Mouse (Mus musculus): Measurements from ENCODE around the gene Wfdc2. TPM values are rescaled to one million over a fixed set of nuclear protein-coding genes. Genes with fewer than 3 reads are reported as not detected.
"Not testable (repeated sequence)": the region's sequence is repeated elsewhere in the genome, so short reads cannot be mapped to it uniquely, and the experiment has no call there.

The Wfdc2 gene
- total RNA-seq, 2 experiments from 2014 or later = not detected

GRCm38 (mm10) chr2:164604411-164604810 is 42.2 kb downstream of the Wfdc2 start:
- Histone ChIP-seq H3K27ac (no peak overlapping the region), H3K4me3 (no peak overlapping the region)
- DNase-seq (ENCODE audit: low spot score in 2 of 2) = no peak
- no peak for TF ChIP-seq CTCF (conservative IDR thresholded peaks at IDR 0.05)

GRCm38 (mm10) chr2:164608781-164609180 is 46.6 kb downstream of the Wfdc2 start:
- TF ChIP-seq CTCF (conservative IDR thresholded peaks at IDR 0.05) = no peak
- Histone ChIP-seq H3K27ac (no peak overlapping the region), H3K4me3 (no peak overlapping the region)
- no peak for DNase-seq (ENCODE audit: low spot score in 2 of 2)

- H3K27ac ChIP-seq; H3K4me3 ChIP-seq; DNase-seq (ENCODE audit: low spot score in 2 of 2): not testable (repeated sequence)
These were observed 51.3 kb downstream of the Wfdc2 start, which contains the start of the genes Wfdc6b and Wfdc8 for GRCm38 (mm10) chr2:164613471-164613870. Wfdc6b (plus strand) TSS chr2:164613522. Wfdc8 (minus strand) TSS chr2:164613626.

GRCm38 (mm10) chr2:164615386-164615785 is 53.2 kb downstream of the Wfdc2 start:
- no peak overlapping the region for H3K4me3 ChIP-seq
- TF ChIP-seq CTCF (conservative IDR thresholded peaks at IDR 0.05) = no peak
- no peak for DNase-seq (ENCODE audit: low spot score in 2 of 2)

More at GRCm38 (mm10) chr2:164615386-164615785, 53.2 kb downstream of the Wfdc2 start:
- H3K27ac ChIP-seq = no peak overlapping the region

Other genes with a start within 250 kb of the Wfdc2 start
- not detected for gene Svs6, start 245.7 kb upstream of the Wfdc2 start, total RNA-seq (2021)
- gene Svs5, start 229.7 kb upstream of the Wfdc2 start, total RNA-seq (2021) = not detected
- gene Slpi, start 173.3 kb upstream of the Wfdc2 start, total RNA-seq (2021) = 1 to 10 TPM in 1 of 2 experiments, not detected in 1; 1.8 TPM
- under 1 TPM; 0.07 to 0.46 TPM for gene Rbpjl, start 159.3 kb upstream of the Wfdc2 start, total RNA-seq (2021)
- 10 to 100 TPM; 10.3 to 11.2 TPM for gene Matn4, start 157.3 kb upstream of the Wfdc2 start, total RNA-seq (2021)
- gene Sdc4, start 118.5 kb upstream of the Wfdc2 start, total RNA-seq (2021) = 100 to 1,000 TPM; 122 to 137 TPM
- 10 to 100 TPM; 40.8 to 41.0 TPM for gene Sys1, start 105.4 kb upstream of the Wfdc2 start, total RNA-seq (2021)
- gene Gm20458, start 101.4 kb upstream of the Wfdc2 start, total RNA-seq (2021) = 1 to 10 TPM; 6.2 to 6.9 TPM
- not detected for gene Trp53tg5, start 88.7 kb upstream of the Wfdc2 start, total RNA-seq (2021)
- gene Dbndd2, start 76.3 kb upstream of the Wfdc2 start, total RNA-seq (2021) = 100 to 1,000 TPM; 111 to 112 TPM
- gene Pigt, start 64.9 kb upstream of the Wfdc2 start, total RNA-seq (2021) = 10 to 100 TPM; 79.3 to 84.1 TPM
- gene Spint3, start 11.0 kb downstream of the Wfdc2 start, total RNA-seq (2021) = not detected
- gene Wfdc6a, start 23.0 kb downstream of the Wfdc2 start, total RNA-seq (2021) = not detected
- gene Eppin, start 31.2 kb downstream of the Wfdc2 start, total RNA-seq (2021) = not detected
- gene Wfdc6b, start 51.1 kb downstream of the Wfdc2 start, total RNA-seq (2021) = not detected
- not detected for gene Wfdc8, start 51.2 kb downstream of the Wfdc2 start, total RNA-seq (2021)
- gene Wfdc16, start 76.4 kb downstream of the Wfdc2 start, total RNA-seq (2021) = not detected
- not detected for gene Wfdc10, start 93.6 kb downstream of the Wfdc2 start, total RNA-seq (2021)
- not detected for gene Wfdc9, start 94.2 kb downstream of the Wfdc2 start, total RNA-seq (2021)
- not detected for gene Wfdc11, start 111.7 kb downstream of the Wfdc2 start, total RNA-seq (2021)
- not detected for gene Wfdc13, start 122.7 kb downstream of the Wfdc2 start, total RNA-seq (2021)
- gene Spint4, start 136.1 kb downstream of the Wfdc2 start, total RNA-seq (2021) = not detected
- not detected for gene Spint5, start 152.9 kb downstream of the Wfdc2 start, total RNA-seq (2021)
- 1 to 10 TPM in 1 of 2 experiments, under 1 TPM in 1; 0.64 to 1.3 TPM for gene Wfdc3, start 183.5 kb downstream of the Wfdc2 start, total RNA-seq (2021)
- 10 to 100 TPM; 40.4 to 41.2 TPM for gene Dnttip1, start 183.6 kb downstream of the Wfdc2 start, total RNA-seq (2021)
- gene Ube2c, start 207.5 kb downstream of the Wfdc2 start, total RNA-seq (2021) = 1 to 10 TPM in 1 of 2 experiments, under 1 TPM in 1; 0.76 to 1.6 TPM
- gene Tnnc2, start 217.6 kb downstream of the Wfdc2 start, total RNA-seq (2021) = not detected
- 10 to 100 TPM; 39.8 TPM for gene Snx21, start 223.4 kb downstream of the Wfdc2 start, total RNA-seq (2021)
- 10 to 100 TPM; 25.8 to 32.2 TPM for gene Acot8, start 242.5 kb downstream of the Wfdc2 start, total RNA-seq (2021)
- 1 to 10 TPM; 7.2 to 8.9 TPM for gene Zswim3, start 242.7 kb downstream of the Wfdc2 start, total RNA-seq (2021)